Comparison of ENCODE assay signal across 9 mouse cellular contexts in the genomic region with DNA sequence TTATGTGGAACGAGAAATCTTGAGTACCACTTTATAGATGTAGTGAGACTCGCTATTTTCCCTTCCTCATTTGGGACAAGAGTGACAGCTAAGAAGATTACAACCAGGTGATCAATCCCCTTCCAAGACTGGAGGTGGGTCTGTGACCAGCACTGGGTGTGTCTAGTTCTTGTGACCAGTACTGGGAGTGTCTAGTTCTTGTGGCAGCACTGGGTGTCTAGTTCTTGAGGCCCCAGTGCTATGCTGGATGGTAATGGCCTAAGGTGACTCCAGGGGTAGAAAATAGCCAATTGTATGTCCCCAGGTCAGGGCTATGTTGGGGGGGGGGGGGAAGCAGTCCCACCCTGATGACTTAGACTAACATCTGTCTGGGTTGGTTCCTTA. TPM values are rescaled to one million over a fixed set of nuclear protein-coding genes. Genes with fewer than 3 reads are reported as not detected.
DNase-seq lines count a peak whose midpoint lies in the region; ATAC-seq lines count a peak whose summit lies in the region.
"Had no signal": no experiment of that assay in that cellular context is flagged by ENCODE, and none has a peak within 500 bp of the region (broad histone marks: within the 10 kb centered on the region; RNA-seq: fewer than 3 reads in every experiment).

No protein-coding gene starts in this region.

- WGBS in forebrain, embryonic 10.5 days: 83% methylated on average over 2 of the region's 2 CpGs
- 88% methylated on average over 2 of the region's 2 CpGs for WGBS in forebrain, embryonic 15.5 days
- 72% methylated on average over 2 of the region's 2 CpGs for WGBS in kidney, embryonic 16.5 days
- WGBS in neural tube, embryonic 13.5 days: 56% methylated on average over 2 of the region's 2 CpGs
- WGBS in neural tube, embryonic 15.5 days: 63% methylated on average over 2 of the region's 2 CpGs

- 0 out of 2 replicates have a peak overlapping the region, but pooled peaks have one; percentile 1 for H3K27ac ChIP-seq in forebrain, embryonic 10.5 days
- H3K27ac ChIP-seq in forebrain, embryonic 15.5 days (replicated peaks): no peak overlapping the region
- H3K27ac ChIP-seq in kidney, embryonic 16.5 days (ENCODE audit: low read length): no peak overlapping the region
- H3K27ac ChIP-seq in neural tube, embryonic 13.5 days (replicated peaks): no peak overlapping the region
- H3K27ac ChIP-seq in neural tube, embryonic 15.5 days (replicated peaks): no peak overlapping the region

- H3K4me2 ChIP-seq in forebrain, embryonic 15.5 days (replicated peaks): no peak overlapping the region
- no peak overlapping the region for H3K4me2 ChIP-seq in kidney, embryonic 16.5 days (replicated peaks; ENCODE audit: low read depth, low read length)
- H3K4me2 ChIP-seq in neural tube, embryonic 13.5 days: no peak overlapping the region
- no peak overlapping the region for H3K4me2 ChIP-seq in neural tube, embryonic 15.5 days

- no peak for ATAC-seq in forebrain, embryonic 15.5 days (replicated peaks)
- 0 out of 2 replicates have a peak, but pooled peaks have one; percentile 20 for ATAC-seq in kidney, embryonic 16.5 days (ENCODE audit: low FRiP score, low TSS enrichment)
- peak; percentile 23; the same call in 1 of the 2 replicates for ATAC-seq in neural tube, embryonic 13.5 days (ENCODE audit: low read depth)
- no peak for ATAC-seq in neural tube, embryonic 15.5 days (ENCODE audit: low FRiP score)

- H3K9me3 ChIP-seq in forebrain, embryonic 10.5 days: no peaks in the 10 kb centered on the region
- no peaks in the 10 kb centered on the region for H3K9me3 ChIP-seq in forebrain, embryonic 15.5 days
- H3K9me3 ChIP-seq in kidney, embryonic 16.5 days (ENCODE audit: low read length): no peaks in the 10 kb centered on the region
- H3K9me3 ChIP-seq in neural tube, embryonic 13.5 days: no peaks in the 10 kb centered on the region
- H3K9me3 ChIP-seq in neural tube, embryonic 15.5 days (replicated peaks): no peaks in the 10 kb centered on the region

- no peak for DNase-seq in forebrain, embryonic 10.5 days (ENCODE audit: extremely low spot score, low spot score)
- no peak for DNase-seq in kidney, postnatal 4 days
- DNase-seq in heart, postnatal 10 days: no peak
- DNase-seq in heart, postnatal 36 days: no peak

- H3K27me3 ChIP-seq in forebrain, embryonic 10.5 days (ENCODE audit: poor library complexity, severe bottlenecking): no peaks in the 10 kb centered on the region
- H3K27me3 ChIP-seq in forebrain, embryonic 15.5 days: no peaks in the 10 kb centered on the region
- no peaks in the 10 kb centered on the region for H3K27me3 ChIP-seq in kidney, embryonic 16.5 days (ENCODE audit: insufficient read depth, low read length)
- H3K27me3 ChIP-seq in neural tube, embryonic 13.5 days: no peaks in the 10 kb centered on the region
- no peaks in the 10 kb centered on the region for H3K27me3 ChIP-seq in neural tube, embryonic 15.5 days (replicated peaks)

- H3K4me3 ChIP-seq in forebrain, embryonic 10.5 days: no peak overlapping the region
- no peak overlapping the region for H3K4me3 ChIP-seq in forebrain, embryonic 15.5 days
- H3K4me3 ChIP-seq in kidney, embryonic 16.5 days (ENCODE audit: low read length): no peak overlapping the region
- H3K4me3 ChIP-seq in neural tube, embryonic 13.5 days: no peak overlapping the region
- no peak overlapping the region for H3K4me3 ChIP-seq in neural tube, embryonic 15.5 days (replicated peaks)
- H3K4me3 ChIP-seq: myocyte had no signal

- H3K9ac ChIP-seq in forebrain, embryonic 15.5 days (replicated peaks): no peak overlapping the region
- no peak overlapping the region for H3K9ac ChIP-seq in kidney, embryonic 16.5 days (replicated peaks; ENCODE audit: low read length)
- no peak overlapping the region for H3K9ac ChIP-seq in neural tube, embryonic 13.5 days
- H3K9ac ChIP-seq in neural tube, embryonic 15.5 days (replicated peaks): no peak overlapping the region

- peaks cover 16% of the 10 kb centered on the region for H3K4me1 ChIP-seq in forebrain, embryonic 10.5 days
- peaks cover 7% of the 10 kb centered on the region for H3K4me1 ChIP-seq in forebrain, embryonic 15.5 days
- H3K4me1 ChIP-seq in kidney, embryonic 16.5 days (ENCODE audit: insufficient read depth, low read length): peaks cover 5% of the 10 kb centered on the region; the same call in 1 of the 2 replicates
- peaks cover 10% of the 10 kb centered on the region; the same call in 1 of the 2 replicates for H3K4me1 ChIP-seq in neural tube, embryonic 13.5 days (replicated peaks)
- peaks cover 4% of the 10 kb centered on the region for H3K4me1 ChIP-seq in neural tube, embryonic 15.5 days

- peaks cover 50% of the 10 kb centered on the region for H3K36me3 ChIP-seq in forebrain, embryonic 10.5 days (replicated peaks)
- peaks cover 38% of the 10 kb centered on the region for H3K36me3 ChIP-seq in forebrain, embryonic 15.5 days
- H3K36me3 ChIP-seq in kidney, embryonic 16.5 days (ENCODE audit: insufficient read depth, low read length): peaks cover 27% of the 10 kb centered on the region
- H3K36me3 ChIP-seq in neural tube, embryonic 13.5 days: peaks cover 51% of the 10 kb centered on the region
- H3K36me3 ChIP-seq in neural tube, embryonic 15.5 days: peaks cover 41% of the 10 kb centered on the region

- intact Hi-C loops in heart, postnatal 10 days (cut with DNase I): no loop called here
- intact Hi-C loops in heart, postnatal 36 days (cut with DNase I): loop anchor here (5.0 kb wide), 1 partner anchor 162 kb away; a partner anchor contains a TSS

RNA-seq across cellular contexts. Expression of a gene that starts 14.6 kb away (rescaled TPM):
- polyA plus RNA-seq in forebrain, embryonic 10.5 days (2016; fragmentation: Nextera tagmentation; extraction: Ambion mirVana): 97.5 and 99.0 TPM in 2 replicates
- polyA plus RNA-seq in forebrain, embryonic 15.5 days (2015; fragmentation: Nextera tagmentation; extraction: Ambion mirVana): 78.0 and 79.0 TPM in 2 replicates
- polyA plus RNA-seq in kidney, embryonic 16.5 days (2015; fragmentation: Nextera tagmentation; extraction: Ambion mirVana): 92.9 and 96.5 TPM in 2 replicates
- 64.5 and 67.0 TPM in 2 replicates for polyA plus RNA-seq in neural tube, embryonic 13.5 days (2015; fragmentation: Nextera tagmentation; extraction: Ambion mirVana)
- 62.0 and 68.9 TPM in 2 replicates for polyA plus RNA-seq in neural tube, embryonic 15.5 days (2015; fragmentation: Nextera tagmentation; extraction: Ambion mirVana)
- total RNA-seq in heart, postnatal 10 days (2021): 10 to 100 TPM; 64.2 to 64.5 TPM
- total RNA-seq in heart, postnatal 36 days (2021): 10 to 100 TPM; 57.1 to 60.9 TPM

RNA-seq across cellular contexts. Expression of a gene that starts 23.6 kb away (rescaled TPM):
- 38.7 and 40.1 TPM in 2 replicates for polyA plus RNA-seq in forebrain, embryonic 10.5 days (2016; fragmentation: Nextera tagmentation; extraction: Ambion mirVana)
- 19.8 and 22.9 TPM in 2 replicates for polyA plus RNA-seq in forebrain, embryonic 15.5 days (2015; fragmentation: Nextera tagmentation; extraction: Ambion mirVana)
- 47.7 and 49.6 TPM in 2 replicates for polyA plus RNA-seq in kidney, embryonic 16.5 days (2015; fragmentation: Nextera tagmentation; extraction: Ambion mirVana)
- polyA plus RNA-seq in neural tube, embryonic 13.5 days (2015; fragmentation: Nextera tagmentation; extraction: Ambion mirVana): 14.8 and 15.3 TPM in 2 replicates
- 20.0 and 21.8 TPM in 2 replicates for polyA plus RNA-seq in neural tube, embryonic 15.5 days (2015; fragmentation: Nextera tagmentation; extraction: Ambion mirVana)
- 100 to 1,000 TPM; 102 to 119 TPM for total RNA-seq in heart, postnatal 10 days (2021)
- total RNA-seq in heart, postnatal 36 days (2021): 100 to 1,000 TPM; 150 to 151 TPM

RNA-seq across cellular contexts. Expression of a gene that starts 42.6 kb away (rescaled TPM):
- polyA plus RNA-seq in forebrain, embryonic 10.5 days (2016; fragmentation: Nextera tagmentation; extraction: Ambion mirVana): 9.3 and 10.6 TPM in 2 replicates
- 12.7 and 14.5 TPM in 2 replicates for polyA plus RNA-seq in forebrain, embryonic 15.5 days (2015; fragmentation: Nextera tagmentation; extraction: Ambion mirVana)
- 16.2 and 20.6 TPM in 2 replicates for polyA plus RNA-seq in kidney, embryonic 16.5 days (2015; fragmentation: Nextera tagmentation; extraction: Ambion mirVana)
- 11.7 and 14.1 TPM in 2 replicates for polyA plus RNA-seq in neural tube, embryonic 13.5 days (2015; fragmentation: Nextera tagmentation; extraction: Ambion mirVana)
- 17.5 and 20.2 TPM in 2 replicates for polyA plus RNA-seq in neural tube, embryonic 15.5 days (2015; fragmentation: Nextera tagmentation; extraction: Ambion mirVana)
- total RNA-seq in heart, postnatal 10 days (2021): 1 to 10 TPM; 5.4 to 6.7 TPM
- 1 to 10 TPM; 3.0 to 3.9 TPM for total RNA-seq in heart, postnatal 36 days (2021)

Comparison
In these comparisons a context has a peak if more than half of its experiments do, and no peak if none do; other contexts are left out.
1. ATAC-seq: peak in kidney, embryonic 16.5 days (single experiment) and neural tube, embryonic 13.5 days (single experiment); none in forebrain, embryonic 15.5 days (single experiment) and neural tube, embryonic 15.5 days (single experiment).